Comparison of ENCODE assay signal across 17 mouse cellular contexts in the genomic region with DNA sequence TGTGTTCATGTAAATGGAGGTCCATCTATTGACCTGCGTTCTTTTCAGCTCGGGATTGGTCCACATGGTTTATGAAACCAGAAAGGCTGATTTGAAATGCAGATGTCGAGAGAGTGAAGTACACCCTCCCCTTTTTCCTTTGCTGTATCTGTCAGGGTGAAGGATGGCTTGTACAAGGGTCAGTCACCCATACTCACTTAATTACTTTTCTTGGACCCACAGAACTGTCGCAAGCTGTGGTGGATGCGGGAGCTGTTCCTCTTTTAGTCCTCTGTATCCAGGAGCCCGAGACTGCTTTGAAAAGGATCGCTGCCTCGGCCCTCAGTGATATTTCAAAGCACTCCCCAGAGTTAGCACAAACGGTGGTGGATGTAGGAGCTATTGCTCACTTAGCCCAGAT. TPM values are rescaled to one million over a fixed set of nuclear protein-coding genes. Genes with fewer than 3 reads are reported as not detected.
DNase-seq lines count a peak whose midpoint lies in the region; ATAC-seq lines count a peak whose summit lies in the region.
"Had no signal": no experiment of that assay in that cellular context is flagged by ENCODE, and none has a peak within 500 bp of the region (broad histone marks: within the 10 kb centered on the region; RNA-seq: fewer than 3 reads in every experiment).

No protein-coding gene starts in this region.

- no peak overlapping the region for H3K4me3 ChIP-seq in embryonic facial prominence, embryonic 11.5 days (ENCODE audit: low read depth, low read length)
- no peak overlapping the region for H3K4me3 ChIP-seq in embryonic facial prominence, embryonic 10.5 days
- H3K4me3 ChIP-seq in forebrain, embryonic 12.5 days (replicated peaks), result no peak overlapping the region
- H3K4me3 ChIP-seq in hindbrain, embryonic 15.5 days, result no peak overlapping the region
- no peak overlapping the region for H3K4me3 ChIP-seq in neural tube, embryonic 11.5 days (ENCODE audit: low read depth, low read length)
- H3K4me3 ChIP-seq: limb, embryonic 12.5 days; liver, embryonic 15.5 days had no signal

- no peak overlapping the region for H3K9ac ChIP-seq in embryonic facial prominence, embryonic 11.5 days (replicated peaks; ENCODE audit: low read length)
- no peak overlapping the region for H3K9ac ChIP-seq in forebrain, embryonic 12.5 days
- no peak overlapping the region for H3K9ac ChIP-seq in hindbrain, embryonic 15.5 days
- H3K9ac ChIP-seq in neural tube, embryonic 11.5 days (ENCODE audit: low read length), result no peak overlapping the region
- H3K9ac ChIP-seq: limb, embryonic 12.5 days; liver, embryonic 15.5 days had no signal

- intact Hi-C loops in left cerebral cortex, postnatal 4 days (cut with DNase I), result no loop called here

- H3K27me3 ChIP-seq in embryonic facial prominence, embryonic 11.5 days (ENCODE audit: control insufficient read depth, insufficient read depth, low read length), result no peaks in the 10 kb centered on the region
- H3K27me3 ChIP-seq in embryonic facial prominence, embryonic 10.5 days (replicated peaks; ENCODE audit: low read depth, poor library complexity, severe bottlenecking), result peaks cover 9% of the 10 kb centered on the region; the same call in 1 of the 2 replicates
- peaks cover 43% of the 10 kb centered on the region for H3K27me3 ChIP-seq in forebrain, embryonic 12.5 days
- H3K27me3 ChIP-seq in hindbrain, embryonic 15.5 days, result no peaks in the 10 kb centered on the region
- H3K27me3 ChIP-seq in neural tube, embryonic 11.5 days (ENCODE audit: control insufficient read depth, insufficient read depth, low read length), result no peaks in the 10 kb centered on the region
- H3K27me3 ChIP-seq: limb, embryonic 12.5 days; liver, embryonic 15.5 days had no signal

- no peaks in the 10 kb centered on the region for H3K36me3 ChIP-seq in embryonic facial prominence, embryonic 11.5 days (replicated peaks; ENCODE audit: control insufficient read depth, insufficient read depth, low read depth, low read length)
- no peaks in the 10 kb centered on the region for H3K36me3 ChIP-seq in embryonic facial prominence, embryonic 10.5 days (replicated peaks)
- H3K36me3 ChIP-seq in forebrain, embryonic 12.5 days (replicated peaks), result no peaks in the 10 kb centered on the region
- H3K36me3 ChIP-seq in hindbrain, embryonic 15.5 days, result no peaks in the 10 kb centered on the region
- H3K36me3 ChIP-seq in neural tube, embryonic 11.5 days (ENCODE audit: control insufficient read depth, insufficient read depth, low read length), result no peaks in the 10 kb centered on the region
- H3K36me3 ChIP-seq: limb, embryonic 12.5 days; liver, embryonic 15.5 days had no signal

- no peaks in the 10 kb centered on the region for H3K4me1 ChIP-seq in embryonic facial prominence, embryonic 11.5 days (ENCODE audit: control insufficient read depth, insufficient read depth, low read length)
- peaks cover 12% of the 10 kb centered on the region for H3K4me1 ChIP-seq in embryonic facial prominence, embryonic 10.5 days
- peaks cover 14% of the 10 kb centered on the region for H3K4me1 ChIP-seq in forebrain, embryonic 12.5 days
- H3K4me1 ChIP-seq in hindbrain, embryonic 15.5 days (replicated peaks), result no peaks in the 10 kb centered on the region
- no peaks in the 10 kb centered on the region for H3K4me1 ChIP-seq in neural tube, embryonic 11.5 days (ENCODE audit: control insufficient read depth, insufficient read depth, low read length)
- H3K4me1 ChIP-seq: limb, embryonic 12.5 days; liver, embryonic 15.5 days had no signal

- no peak for DNase-seq in embryonic facial prominence, embryonic 11.5 days (ENCODE audit: low spot score)
- DNase-seq in embryonic facial prominence, embryonic 10.5 days (ENCODE audit: low spot score), result no peak
- peak; percentile 63 for DNase-seq in neural tube, embryonic 11.5 days (ENCODE audit: low spot score)
- DNase-seq in left cerebral cortex, postnatal 4 days, result no peak
- DNase-seq in right cerebral cortex, adult 2 months (ENCODE audit: low spot score in 2 of 2), result no peak
- DNase-seq: adrenal gland, adult 2 months; cerebellum, postnatal 10 days; heart, adult 18-20 months; heart, postnatal 10 days; lung, postnatal 36 days; thymus, postnatal 4 days had no signal

- WGBS in embryonic facial prominence, embryonic 11.5 days, result 45% methylated on average over 9 of the region's 9 CpGs
- WGBS in embryonic facial prominence, embryonic 10.5 days, result 49% methylated on average over 9 of the region's 9 CpGs
- WGBS in forebrain, embryonic 12.5 days, result 22% methylated on average over 9 of the region's 9 CpGs
- 11% methylated on average over 9 of the region's 9 CpGs for WGBS in hindbrain, embryonic 15.5 days
- 11% methylated on average over 9 of the region's 9 CpGs for WGBS in neural tube, embryonic 11.5 days

- H3K27ac ChIP-seq in embryonic facial prominence, embryonic 11.5 days (replicated peaks; ENCODE audit: low read depth, low read length), result no peak overlapping the region
- no peak overlapping the region for H3K27ac ChIP-seq in embryonic facial prominence, embryonic 10.5 days (replicated peaks)
- H3K27ac ChIP-seq in forebrain, embryonic 12.5 days, result no peak overlapping the region
- no peak overlapping the region for H3K27ac ChIP-seq in hindbrain, embryonic 15.5 days (replicated peaks)
- H3K27ac ChIP-seq in neural tube, embryonic 11.5 days (ENCODE audit: low read depth, low read length), result no peak overlapping the region
- H3K27ac ChIP-seq: limb, embryonic 12.5 days; liver, embryonic 15.5 days had no signal

- no peak overlapping the region; the same call in 1 of the 2 replicates for H3K4me2 ChIP-seq in embryonic facial prominence, embryonic 11.5 days (ENCODE audit: low read depth, low read length)
- peak overlapping the region; percentile 25 for H3K4me2 ChIP-seq in forebrain, embryonic 12.5 days
- H3K4me2 ChIP-seq in hindbrain, embryonic 15.5 days, result peak overlapping the region; percentile 16; the same call in 1 of the 2 replicates
- no peak overlapping the region for H3K4me2 ChIP-seq in neural tube, embryonic 11.5 days (ENCODE audit: low read depth)
- H3K4me2 ChIP-seq: limb, embryonic 12.5 days; liver, embryonic 15.5 days had no signal

- H3K9me3 ChIP-seq in embryonic facial prominence, embryonic 11.5 days (replicated peaks; ENCODE audit: control insufficient read depth, low read length), result no peaks in the 10 kb centered on the region
- H3K9me3 ChIP-seq in embryonic facial prominence, embryonic 10.5 days, result no peaks in the 10 kb centered on the region
- H3K9me3 ChIP-seq in forebrain, embryonic 12.5 days, result no peaks in the 10 kb centered on the region
- no peaks in the 10 kb centered on the region for H3K9me3 ChIP-seq in hindbrain, embryonic 15.5 days
- H3K9me3 ChIP-seq in neural tube, embryonic 11.5 days (ENCODE audit: control insufficient read depth, low read length), result no peaks in the 10 kb centered on the region
- H3K9me3 ChIP-seq: limb, embryonic 12.5 days; liver, embryonic 15.5 days had no signal

- peak; percentile 79 for ATAC-seq in embryonic facial prominence, embryonic 11.5 days (replicated peaks; ENCODE audit: insufficient number of reproducible peaks, low FRiP score, low TSS enrichment, low read depth)
- peak; percentile 88 for ATAC-seq in forebrain, embryonic 12.5 days (ENCODE audit: low FRiP score)
- peak; percentile 73; the same call in 1 of the 2 replicates for ATAC-seq in hindbrain, embryonic 15.5 days (ENCODE audit: low FRiP score, low read depth)
- peak; percentile 92 for ATAC-seq in neural tube, embryonic 11.5 days (ENCODE audit: insufficient read depth, low FRiP score, low TSS enrichment)
- no peak for ATAC-seq in activated CD4-positive, CD25-positive, alpha-beta regulatory T cell, adult 4 months
- ATAC-seq: intestine, postnatal 0 days had no signal

RNA-seq across cellular contexts. Expression of a gene that starts 37.9 kb away (rescaled TPM):
- 0.11 and 0.38 TPM in 2 replicates for polyA plus RNA-seq in embryonic facial prominence, embryonic 11.5 days (2014; fragmentation: Nextera tagmentation; extraction: Ambion mirVana)
- polyA plus RNA-seq in embryonic facial prominence, embryonic 10.5 days (2016; fragmentation: Nextera tagmentation; extraction: Ambion mirVana), result 0.25 and 0.31 TPM in 2 replicates
- polyA plus RNA-seq in forebrain, embryonic 12.5 days (2016; fragmentation: Nextera tagmentation; extraction: Ambion mirVana), result 0.18 and 0.50 TPM in 2 replicates
- polyA plus RNA-seq in hindbrain, embryonic 15.5 days (2015; fragmentation: Nextera tagmentation; extraction: Ambion mirVana), result 0.06 and 0.21 TPM in 2 replicates
- polyA plus RNA-seq in neural tube, embryonic 11.5 days (2014; fragmentation: Nextera tagmentation; extraction: Ambion mirVana), result 0.21 and 0.37 TPM in 2 replicates
- under 1 TPM; 0.22 to 0.64 TPM for total RNA-seq in left cerebral cortex, postnatal 4 days (2021)
- not detected for polyA plus RNA-seq in activated CD4-positive, CD25-positive, alpha-beta regulatory T cell, adult 4 months (2017; shearing (Covaris generic))
- polyA plus RNA-seq: adrenal gland, adult 2 months; intestine, postnatal 0 days; liver, embryonic 15.5 days had no signal

RNA-seq across cellular contexts. Expression of a gene that starts 54.9 kb away (rescaled TPM):
- polyA plus RNA-seq in embryonic facial prominence, embryonic 11.5 days (2014; fragmentation: Nextera tagmentation; extraction: Ambion mirVana), result 43.8 and 49.9 TPM in 2 replicates
- 26.3 and 26.6 TPM in 2 replicates for polyA plus RNA-seq in embryonic facial prominence, embryonic 10.5 days (2016; fragmentation: Nextera tagmentation; extraction: Ambion mirVana)
- 42.0 and 43.9 TPM in 2 replicates for polyA plus RNA-seq in forebrain, embryonic 12.5 days (2016; fragmentation: Nextera tagmentation; extraction: Ambion mirVana)
- 17.8 and 21.1 TPM in 2 replicates for polyA plus RNA-seq in hindbrain, embryonic 15.5 days (2015; fragmentation: Nextera tagmentation; extraction: Ambion mirVana)
- polyA plus RNA-seq in neural tube, embryonic 11.5 days (2014; fragmentation: Nextera tagmentation; extraction: Ambion mirVana), result 37.5 and 43.8 TPM in 2 replicates
- 10 to 100 TPM; 71.1 to 72.8 TPM for total RNA-seq in left cerebral cortex, postnatal 4 days (2021)
- polyA plus RNA-seq in activated CD4-positive, CD25-positive, alpha-beta regulatory T cell, adult 4 months (2017; shearing (Covaris generic)), result 10 to 100 TPM; 10.9 to 11.1 TPM

RNA-seq across cellular contexts. Expression of a gene that starts 59.5 kb away (rescaled TPM):
- polyA plus RNA-seq in embryonic facial prominence, embryonic 11.5 days (2014; fragmentation: Nextera tagmentation; extraction: Ambion mirVana), result 182 and 184 TPM in 2 replicates
- 99.3 and 116 TPM in 2 replicates for polyA plus RNA-seq in embryonic facial prominence, embryonic 10.5 days (2016; fragmentation: Nextera tagmentation; extraction: Ambion mirVana)
- polyA plus RNA-seq in forebrain, embryonic 12.5 days (2016; fragmentation: Nextera tagmentation; extraction: Ambion mirVana), result 156 and 162 TPM in 2 replicates
- 174 and 175 TPM in 2 replicates for polyA plus RNA-seq in hindbrain, embryonic 15.5 days (2015; fragmentation: Nextera tagmentation; extraction: Ambion mirVana)
- polyA plus RNA-seq in neural tube, embryonic 11.5 days (2014; fragmentation: Nextera tagmentation; extraction: Ambion mirVana), result 145 and 171 TPM in 2 replicates
- 100 to 1,000 TPM; 135 to 156 TPM for total RNA-seq in left cerebral cortex, postnatal 4 days (2021)
- 100 to 1,000 TPM; 210 to 227 TPM for polyA plus RNA-seq in activated CD4-positive, CD25-positive, alpha-beta regulatory T cell, adult 4 months (2017; shearing (Covaris generic))

Comparison
In these comparisons a context has a peak if more than half of its experiments do, and no peak if none do; other contexts are left out.
1. H3K4me2 ChIP-seq: peak in forebrain, embryonic 12.5 days (single experiment) and hindbrain, embryonic 15.5 days (single experiment); none in embryonic facial prominence, embryonic 11.5 days (single experiment) and neural tube, embryonic 11.5 days (single experiment).